26 mouse cellular contexts compared by ENCODE assay signal in the genomic region with DNA sequence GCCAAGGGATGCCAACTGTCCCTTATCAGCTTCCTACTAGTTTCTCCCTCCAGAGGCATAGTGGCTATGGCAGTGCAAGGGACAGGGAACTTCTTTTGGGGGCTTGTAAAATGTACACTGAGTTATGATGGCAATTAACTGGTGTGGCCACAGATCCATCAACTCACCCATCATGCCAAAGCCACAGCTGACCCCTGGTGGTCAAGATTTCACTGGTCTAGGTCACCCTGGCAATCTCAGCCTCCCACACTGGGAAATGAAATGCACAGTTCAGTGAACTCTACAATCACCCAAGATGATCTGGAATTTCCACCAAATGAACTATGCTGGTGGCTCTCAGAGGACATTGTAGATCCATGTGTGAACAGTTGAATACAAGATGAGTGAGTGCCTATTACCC. TPM values are rescaled to one million over a fixed set of nuclear protein-coding genes. Genes with fewer than 3 reads are reported as not detected.
DNase-seq lines count a peak whose midpoint lies in the region; ATAC-seq and TF ChIP-seq lines count a peak whose summit lies in the region.
"Had no signal": no experiment of that assay in that cellular context is flagged by ENCODE, and none has a peak within 500 bp of the region (broad histone marks: within the 10 kb centered on the region; RNA-seq: fewer than 3 reads in every experiment).

No protein-coding gene starts in this region.

- ATAC-seq in hindbrain, postnatal 0 days = no peak
- no peak for ATAC-seq in hindbrain, embryonic 16.5 days
- ATAC-seq in forebrain, embryonic 12.5 days (ENCODE audit: low FRiP score) = no peak
- ATAC-seq: activated CD4-positive, CD25-positive, alpha-beta regulatory T cell, adult 4 months; CD4-positive, CD25-positive, alpha-beta regulatory T cell, adult 4 months; forebrain, embryonic 14.5 days; Patski had no signal

- H3K4me3 ChIP-seq in hindbrain, postnatal 0 days (ENCODE audit: low read length) = no peak overlapping the region
- no peak overlapping the region for H3K4me3 ChIP-seq in hindbrain, embryonic 16.5 days (ENCODE audit: low read length)
- no peak overlapping the region for H3K4me3 ChIP-seq in forebrain, embryonic 12.5 days (replicated peaks)
- H3K4me3 ChIP-seq in forebrain, embryonic 10.5 days = no peak overlapping the region
- H3K4me3 ChIP-seq: embryonic facial prominence, embryonic 13.5 days; gastrocnemius, adult 2 months; heart, embryonic 13.5 days had no signal

- no peak overlapping the region for H3K4me2 ChIP-seq in hindbrain, postnatal 0 days (ENCODE audit: low read depth, low read length)
- no peak overlapping the region for H3K4me2 ChIP-seq in hindbrain, embryonic 16.5 days (ENCODE audit: low read length)
- no peak overlapping the region for H3K4me2 ChIP-seq in forebrain, embryonic 12.5 days
- H3K4me2 ChIP-seq: embryonic facial prominence, embryonic 13.5 days; heart, embryonic 13.5 days had no signal

- H3K4me1 ChIP-seq in hindbrain, postnatal 0 days (ENCODE audit: insufficient read depth, low read length) = no peaks in the 10 kb centered on the region
- H3K4me1 ChIP-seq in hindbrain, embryonic 16.5 days (ENCODE audit: control insufficient read depth, insufficient read depth, low read depth, low read length) = no peaks in the 10 kb centered on the region
- H3K4me1 ChIP-seq in forebrain, embryonic 12.5 days = no peaks in the 10 kb centered on the region
- H3K4me1 ChIP-seq in forebrain, embryonic 10.5 days = no peaks in the 10 kb centered on the region
- H3K4me1 ChIP-seq: heart, embryonic 13.5 days had no signal

- no peak overlapping the region for H3K9ac ChIP-seq in hindbrain, postnatal 0 days (replicated peaks; ENCODE audit: low read length)
- H3K9ac ChIP-seq in hindbrain, embryonic 16.5 days (ENCODE audit: low read depth, low read length) = no peak overlapping the region
- H3K9ac ChIP-seq in forebrain, embryonic 12.5 days = no peak overlapping the region
- H3K9ac ChIP-seq: embryonic facial prominence, embryonic 13.5 days; heart, embryonic 13.5 days had no signal

- H3K27me3 ChIP-seq in hindbrain, postnatal 0 days (ENCODE audit: insufficient read depth, low read length) = no peaks in the 10 kb centered on the region
- H3K27me3 ChIP-seq in hindbrain, embryonic 16.5 days (replicated peaks; ENCODE audit: control insufficient read depth, insufficient read depth, low read length) = no peaks in the 10 kb centered on the region
- 0 out of 2 replicates have a peak, but pooled peaks cover 3% of the 10 kb centered on the region for H3K27me3 ChIP-seq in forebrain, embryonic 12.5 days
- no peaks in the 10 kb centered on the region for H3K27me3 ChIP-seq in forebrain, embryonic 10.5 days (ENCODE audit: poor library complexity, severe bottlenecking)
- H3K27me3 ChIP-seq: embryonic facial prominence, embryonic 13.5 days; heart, embryonic 13.5 days had no signal

- H3K36me3 ChIP-seq in hindbrain, postnatal 0 days (ENCODE audit: insufficient read depth, low read length) = no peaks in the 10 kb centered on the region
- H3K36me3 ChIP-seq in hindbrain, embryonic 16.5 days (ENCODE audit: control insufficient read depth, insufficient read depth, low read length) = no peaks in the 10 kb centered on the region
- H3K36me3 ChIP-seq in forebrain, embryonic 12.5 days (replicated peaks) = no peaks in the 10 kb centered on the region
- no peaks in the 10 kb centered on the region for H3K36me3 ChIP-seq in forebrain, embryonic 10.5 days (replicated peaks)
- H3K36me3 ChIP-seq: embryonic facial prominence, embryonic 13.5 days; heart, embryonic 13.5 days had no signal

- no peaks in the 10 kb centered on the region for H3K9me3 ChIP-seq in hindbrain, postnatal 0 days (ENCODE audit: low read length)
- H3K9me3 ChIP-seq in hindbrain, embryonic 16.5 days (ENCODE audit: control insufficient read depth, low read length) = no peaks in the 10 kb centered on the region
- no peaks in the 10 kb centered on the region for H3K9me3 ChIP-seq in forebrain, embryonic 12.5 days
- no peaks in the 10 kb centered on the region for H3K9me3 ChIP-seq in forebrain, embryonic 10.5 days
- H3K9me3 ChIP-seq: embryonic facial prominence, embryonic 13.5 days; heart, embryonic 13.5 days had no signal

- TF ChIP-seq CTCF in hindbrain, postnatal 0 days (IDR thresholded peaks at IDR 0.05; ENCODE audit: low read depth) = peak; percentile 24; the same call in 1 of the 2 replicates

- DNase-seq in hindbrain, postnatal 0 days (ENCODE audit: low spot score) = no peak
- peak; percentile 14 for DNase-seq in kidney, adult 9 months
- DNase-seq in kidney, adult 11 months = no peak
- peak; percentile 42 for DNase-seq in kidney, postnatal 10 days
- DNase-seq in kidney, postnatal 4 days = peak; percentile 44 to 54
- DNase-seq in forebrain, embryonic 10.5 days (ENCODE audit: extremely low spot score, low spot score) = no peak
- DNase-seq: adrenal gland, postnatal 14 days; B cell, adult 2 months; cerebellum, adult 11-12 months; cerebellum, adult 9-10 months; cerebellum, postnatal 25 days; gastrocnemius, adult 2 months; gastrocnemius, postnatal 25 days; heart, postnatal 36 days had no signal

- H3K27ac ChIP-seq in hindbrain, postnatal 0 days = no peak overlapping the region
- H3K27ac ChIP-seq in hindbrain, embryonic 16.5 days (ENCODE audit: low read depth, low read length) = no peak overlapping the region
- H3K27ac ChIP-seq in forebrain, embryonic 12.5 days = no peak overlapping the region
- no peak overlapping the region for H3K27ac ChIP-seq in forebrain, embryonic 10.5 days
- H3K27ac ChIP-seq: embryonic facial prominence, embryonic 13.5 days; gastrocnemius, adult 2 months; heart, embryonic 13.5 days had no signal

RNA-seq across cellular contexts. Expression of a gene that starts 42.2 kb away (rescaled TPM):
- 3.5 and 6.7 TPM in 2 replicates for total RNA-seq in hindbrain, postnatal 0 days (2014; rRNA removed)
- 2.1 and 2.7 TPM in 2 replicates for polyA plus RNA-seq in hindbrain, postnatal 0 days (2015; fragmentation: Nextera tagmentation; extraction: Ambion mirVana)
- polyA plus RNA-seq in hindbrain, embryonic 16.5 days (2015; fragmentation: Nextera tagmentation; extraction: Ambion mirVana) = 2.9 and 3.0 TPM in 2 replicates
- polyA plus RNA-seq in forebrain, embryonic 12.5 days (2016; fragmentation: Nextera tagmentation; extraction: Ambion mirVana) = 0.57 and 0.88 TPM in 2 replicates
- 0.15 and 0.28 TPM in 2 replicates for polyA plus RNA-seq in forebrain, embryonic 10.5 days (2016; fragmentation: Nextera tagmentation; extraction: Ambion mirVana)
- total RNA-seq: adrenal gland, adult 18-20 months; adrenal gland, postnatal 14 days; gastrocnemius, adult 2 months; gastrocnemius, postnatal 25 days; granulocyte monocyte progenitor cell, adult 5-6 weeks; heart, postnatal 36 days; MEL had no signal
- polyA plus RNA-seq: heart, postnatal 0 days; Patski had no signal

Comparison
In these comparisons a context has a peak if more than half of its experiments do, and no peak if none do; other contexts are left out.
1. DNase-seq: peak in kidney, adult 9 months (single experiment), kidney, postnatal 10 days (single experiment) and kidney, postnatal 4 days (2 of 2); none in hindbrain, postnatal 0 days (single experiment), kidney, adult 11 months (single experiment) and forebrain, embryonic 10.5 days (single experiment).